Mouse (Mus musculus) small intestine, adult 2 months (tissue): Measurements from ENCODE around the gene Mrpl20.

Experiments
- CTCF ChIP-seq: fragments of 200-500 bp; IDR thresholded peaks from 2 replicates; pipeline ENCODE4 v1.5.1; 2012; ENCODE audit warnings: low read depth, mild to moderate bottlenecking, control low read depth, inconsistent platforms, low read length, moderate library complexity, mixed read lengths; ENCODE audit not compliant: insufficient replicate concordance, insufficient read length; ENCODE audit errors: extremely low read depth
- POLR2A ChIP-seq: fragments of 200-500 bp; IDR thresholded peaks from 2 replicates; pipeline ENCODE4 v1.6.1; 2012; ENCODE audit warnings: low read depth, mild to moderate bottlenecking, control low read depth, inconsistent platforms, low read length, moderate library complexity

DNA sequence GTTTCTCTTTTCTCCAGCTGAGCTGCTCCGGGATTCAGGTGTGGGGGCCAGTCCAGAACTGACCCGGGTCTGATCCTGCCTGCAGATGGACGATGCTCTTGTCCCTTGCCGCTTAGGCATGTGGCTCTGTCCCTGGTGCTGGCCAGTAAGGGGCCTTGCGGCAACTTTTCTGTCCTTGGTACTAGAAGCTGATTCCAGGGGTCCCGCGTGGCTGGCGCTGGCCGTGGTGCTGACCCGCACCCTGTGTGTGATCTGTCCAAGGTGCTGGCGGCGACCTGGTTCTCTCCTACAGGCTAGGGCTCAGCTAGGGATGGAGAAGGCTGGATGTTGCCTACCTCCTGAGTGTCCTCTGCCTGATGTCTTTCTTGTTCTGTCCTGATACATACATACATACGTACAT is 56.6 kb downstream of the Mrpl20 start:
- TF ChIP-seq CTCF: no peak
- no peak for TF ChIP-seq POLR2A
